Mouse (Mus musculus) limb, embryonic 11.5 days (tissue): ENCODE results near the gene Esp38. TPM values are rescaled to one million over a fixed set of nuclear protein-coding genes. Genes with fewer than 3 reads are reported as not detected.
"Not testable (repeated sequence)": the region's sequence is repeated elsewhere in the genome, so short reads cannot be mapped to it uniquely, and the experiment has no call there.

Experiments used
- ATAC-seq: fragments of 200-750 bp; cut with Nextera tagmentation; 2 replicates; pipeline ENCODE4 v1.8.0; 2017; ENCODE audit warnings: low read depth; ENCODE audit not compliant: insufficient number of reproducible peaks, low FRiP score, low TSS enrichment
- DNase-seq: peaks from one replicate; pipeline ENCODE4 v3.0.0-alpha.2; 2015; ENCODE audit warnings: low spot score
- H3K27ac ChIP-seq: fragments of 300-500 bp; sonication (generic); replicated peaks from 2 replicates; pipeline ENCODE4 v1.5.1; 2014; ENCODE audit warnings: low read depth, mild to moderate bottlenecking, low read length
- H3K27me3 ChIP-seq: fragments of 300-500 bp; sonication (generic); 2 replicates; pipeline ENCODE4 v1.6.1; 2014; ENCODE audit warnings: mild to moderate bottlenecking, low read length, mixed read lengths; ENCODE audit not compliant: control insufficient read depth, insufficient read depth
- H3K36me3 ChIP-seq: fragments of 300-500 bp; sonication (generic); 2 replicates; pipeline ENCODE4 v1.6.1; 2014; ENCODE audit warnings: mild to moderate bottlenecking, low read length, moderate library complexity, mixed read lengths; ENCODE audit not compliant: control insufficient read depth, insufficient read depth
- H3K4me1 ChIP-seq: fragments of 300-500 bp; sonication (generic); 2 replicates; pipeline ENCODE4 v1.6.1; 2014; ENCODE audit warnings: low read length, mixed read lengths; ENCODE audit not compliant: control insufficient read depth, insufficient read depth
- H3K4me2 ChIP-seq: fragments of 300-500 bp; sonication (generic); 2 replicates; pipeline ENCODE4 v1.6.1; 2014; ENCODE audit warnings: low read depth, mild to moderate bottlenecking, moderate library complexity; ENCODE audit not compliant: severe bottlenecking
- H3K4me3 ChIP-seq: fragments of 300-500 bp; sonication (generic); 2 replicates; pipeline ENCODE4 v1.5.1; 2014; ENCODE audit warnings: low read depth, low read length
- H3K9ac ChIP-seq: fragments of 300-500 bp; sonication (generic); 2 replicates; pipeline ENCODE4 v1.6.1; 2014; ENCODE audit warnings: mild to moderate bottlenecking, low read length
- H3K9me3 ChIP-seq: fragments of 300-500 bp; sonication (generic); 2 replicates; pipeline ENCODE4 v1.6.1; 2016; ENCODE audit warnings: low read length; ENCODE audit not compliant: control insufficient read depth
- WGBS: fragments of 180-500 bp; shearing (Covaris S2); extraction: QIAGEN DNeasy Blood & Tissue Kit; methylation state at CpG from one replicate; pipeline ENCODE4 v1.1.7; 2014; 5-methylcytosine and 5-hydroxymethylcytosine counted together
- polyA plus RNA-seq: library from polyadenylated mRNA; unstranded; fragments of >200 nt; fragmentation: Nextera tagmentation; extraction: Ambion mirVana; gene quantifications from 2 replicates; pipeline ENCODE4 v1.2.1, GENCODE M21; 2014

Esp38 gene
- not detected in 2 replicates for polyA plus RNA-seq

GRCm38 (mm10) chr17:39950220-39950619, at the start of gene Esp38:
Gene Esp38 (plus strand): TSS chr17:39950520.
- no peak for ATAC-seq
- H3K27me3 ChIP-seq, result no peaks in the 10 kb centered on the region
- H3K4me2 ChIP-seq, result no peak within 1 kb of the TSS
- H3K4me3 ChIP-seq, result no peak within 1 kb of the TSS
- no peak for DNase-seq
- H3K36me3 ChIP-seq, result no peaks in the 10 kb centered on the region
- no peak within 1 kb of the TSS for H3K9ac ChIP-seq
- no peaks in the 10 kb centered on the region for H3K4me1 ChIP-seq
- no peaks in the 10 kb centered on the region for H3K9me3 ChIP-seq
- H3K27ac ChIP-seq, result no peak within 1 kb of the TSS
- 85% methylated on average over 3 of the region's 3 CpGs for WGBS

GRCm38 (mm10) chr17:39902928-39903545, 47.3 kb upstream of the Esp38 start:
- H3K9me3 ChIP-seq, H3K27ac ChIP-seq, ATAC-seq, H3K27me3 ChIP-seq, H3K4me1 ChIP-seq, H3K4me2 ChIP-seq, H3K9ac ChIP-seq, H3K36me3 ChIP-seq, DNase-seq, H3K4me3 ChIP-seq: not testable (repeated sequence)
- 47% methylated on average over 7 of the region's 8 CpGs for WGBS

Other genes with a start within 250 kb of the Esp38 start
- gene AC192777.2, start 144.9 kb downstream of the Esp38 start, polyA plus RNA-seq, result not detected in 2 replicates